In genomic region chr1:55606405-55606804, GRCm38 (mm10) we compare ENCODE assay signal across 27 mouse cellular contexts.
A peak's percentile ranks its signal among the peaks of the same experiment; 100 is the strongest.
DNase-seq lines count a peak whose midpoint lies in the region; ATAC-seq and TF ChIP-seq lines count a peak whose summit lies in the region.
"Had no signal": no experiment of that assay in that cellular context is flagged by ENCODE, and none has a peak within 500 bp of the region (broad histone marks: within the 10 kb centered on the region; RNA-seq: fewer than 3 reads in every experiment).

No protein-coding gene starts in this region.

- no peak for TF ChIP-seq CTCF in lung, embryonic 14.5 days (IDR thresholded peaks at IDR 0.05; ENCODE audit: low read depth)
- TF ChIP-seq CTCF in lung, adult 2 months (IDR thresholded peaks at IDR 0.05; ENCODE audit: insufficient read depth, low read length), result no peak
- TF ChIP-seq CTCF in brain, embryonic 14.5 days (IDR thresholded peaks at IDR 0.05; ENCODE audit: borderline replicate concordance, extremely low read depth, insufficient read depth, insufficient read length), result no peak

- DNase-seq in frontal cortex, adult 2 months (ENCODE audit: extremely low spot score in 1 of 2, low spot score in 1 of 2), result no peak
- peak; percentile 35 for DNase-seq in lung, embryonic 14.5 days
- DNase-seq in lung, adult 2 months, result no peak
- peak; percentile 29 for DNase-seq in brain, embryonic 14.5 days (ENCODE audit: low read depth)
- DNase-seq in urinary bladder, postnatal 36 days (ENCODE audit: low spot score in 2 of 2), result no peak
- DNase-seq: adrenal gland, postnatal 36 days; cerebellum, adult 11-12 months; cerebellum, postnatal 10 days; gastrocnemius, postnatal 14 days; heart, postnatal 10 days; kidney, adult 11 months; liver, postnatal 0 days; lung, postnatal 14 days; right cerebral cortex, adult 18-20 months; thymus, adult 18-20 months; thymus, postnatal 4 days had no signal

- no peak overlapping the region for H3K4me3 ChIP-seq in lung, embryonic 14.5 days (ENCODE audit: low read depth, low read length)
- no peak overlapping the region for H3K4me3 ChIP-seq in lung, adult 2 months (replicated peaks; ENCODE audit: extremely low read depth, low read depth, low read length)
- H3K4me3 ChIP-seq in midbrain, embryonic 16.5 days (ENCODE audit: low read depth, low read length), result no peak overlapping the region
- H3K4me3 ChIP-seq: embryonic facial prominence, embryonic 10.5 days; forebrain, embryonic 15.5 days; heart, embryonic 12.5 days; hindbrain, embryonic 12.5 days; limb, embryonic 12.5 days; neural tube, embryonic 12.5 days; stomach, embryonic 15.5 days had no signal

- H3K9ac ChIP-seq in lung, embryonic 14.5 days, result no peak overlapping the region
- H3K9ac ChIP-seq in midbrain, embryonic 16.5 days (ENCODE audit: low read depth, low read length), result no peak overlapping the region
- H3K9ac ChIP-seq: forebrain, embryonic 15.5 days; heart, embryonic 12.5 days; hindbrain, embryonic 12.5 days; limb, embryonic 12.5 days; liver, postnatal 0 days; neural tube, embryonic 12.5 days; stomach, embryonic 15.5 days had no signal

- WGBS in lung, embryonic 14.5 days, result 35% methylated on average over 8 of the region's 8 CpGs
- 71% methylated on average over 8 of the region's 8 CpGs for WGBS in lung, adult 2 months
- WGBS in midbrain, embryonic 16.5 days, result 61% methylated on average over 8 of the region's 8 CpGs

- no peaks in the 10 kb centered on the region for H3K36me3 ChIP-seq in lung, embryonic 14.5 days (ENCODE audit: insufficient read depth)
- H3K36me3 ChIP-seq in midbrain, embryonic 16.5 days (ENCODE audit: control insufficient read depth, insufficient read depth, low read length), result no peaks in the 10 kb centered on the region
- H3K36me3 ChIP-seq: embryonic facial prominence, embryonic 10.5 days; forebrain, embryonic 15.5 days; heart, embryonic 12.5 days; hindbrain, embryonic 12.5 days; limb, embryonic 12.5 days; neural tube, embryonic 12.5 days; stomach, embryonic 15.5 days had no signal

- no peak overlapping the region for H3K4me2 ChIP-seq in lung, embryonic 14.5 days
- no peak overlapping the region for H3K4me2 ChIP-seq in midbrain, embryonic 16.5 days (ENCODE audit: low read length)
- H3K4me2 ChIP-seq: forebrain, embryonic 15.5 days; heart, embryonic 12.5 days; hindbrain, embryonic 12.5 days; limb, embryonic 12.5 days; liver, embryonic 11.5 days; neural tube, embryonic 12.5 days; stomach, embryonic 15.5 days had no signal

- ATAC-seq in frontal cortex, adult (ENCODE audit: low TSS enrichment), result peak; percentile 90
- ATAC-seq in lung, embryonic 14.5 days (ENCODE audit: insufficient read depth), result no peak; the same call in 1 of the 2 replicates
- peak; percentile 56 for ATAC-seq in midbrain, embryonic 16.5 days
- ATAC-seq: CD4-positive, CD25-positive, alpha-beta regulatory T cell, adult 4 months; forebrain, embryonic 15.5 days; liver, postnatal 0 days had no signal

- no peak for TF ChIP-seq POLR2A in lung, adult 2 months (IDR thresholded peaks at IDR 0.05; ENCODE audit: borderline replicate concordance, extremely low read depth, low read depth, low read length)
- TF ChIP-seq POLR2A in brain, embryonic 14.5 days (IDR thresholded peaks at IDR 0.05; ENCODE audit: borderline replicate concordance, extremely low read depth, insufficient read depth, insufficient read length, poor library complexity, severe bottlenecking), result no peak

- H3K27me3 ChIP-seq in lung, embryonic 14.5 days (ENCODE audit: insufficient read depth, low read length), result no peaks in the 10 kb centered on the region
- no peaks in the 10 kb centered on the region; the same call in 1 of the 2 replicates for H3K27me3 ChIP-seq in midbrain, embryonic 16.5 days (ENCODE audit: control insufficient read depth, insufficient read depth, low read depth, low read length)
- H3K27me3 ChIP-seq: forebrain, embryonic 15.5 days; heart, embryonic 12.5 days; hindbrain, embryonic 12.5 days; limb, embryonic 12.5 days; neural tube, embryonic 12.5 days; stomach, embryonic 15.5 days had no signal

- H3K4me1 ChIP-seq in lung, embryonic 14.5 days (ENCODE audit: insufficient read depth), result no peaks in the 10 kb centered on the region
- H3K4me1 ChIP-seq in lung, adult 2 months (ENCODE audit: control insufficient read depth, insufficient read depth, low read length), result no peaks in the 10 kb centered on the region
- H3K4me1 ChIP-seq in midbrain, embryonic 16.5 days (ENCODE audit: control insufficient read depth, insufficient read depth, low read length), result peaks cover 2% of the 10 kb centered on the region; the same call in 1 of the 2 replicates
- H3K4me1 ChIP-seq: embryonic facial prominence, embryonic 10.5 days; forebrain, embryonic 15.5 days; hindbrain, embryonic 12.5 days; limb, embryonic 12.5 days had no signal

- H3K27ac ChIP-seq in lung, embryonic 14.5 days (ENCODE audit: low read depth), result peak overlapping the region; percentile 42; the same call in 1 of the 2 replicates
- no peak overlapping the region for H3K27ac ChIP-seq in midbrain, embryonic 16.5 days (ENCODE audit: low read length)
- H3K27ac ChIP-seq: embryonic facial prominence, embryonic 10.5 days; forebrain, embryonic 15.5 days; hindbrain, embryonic 12.5 days; limb, embryonic 12.5 days; neural tube, embryonic 12.5 days; stomach, embryonic 15.5 days had no signal

- H3K9me3 ChIP-seq in lung, embryonic 14.5 days (ENCODE audit: low read depth, low read length), result no peaks in the 10 kb centered on the region
- H3K9me3 ChIP-seq in midbrain, embryonic 16.5 days (replicated peaks; ENCODE audit: control insufficient read depth, low read length, poor library complexity, severe bottlenecking), result no peaks in the 10 kb centered on the region
- H3K9me3 ChIP-seq: embryonic facial prominence, embryonic 10.5 days; forebrain, embryonic 15.5 days; heart, embryonic 12.5 days; hindbrain, embryonic 12.5 days; limb, embryonic 12.5 days; neural tube, embryonic 12.5 days; stomach, embryonic 15.5 days had no signal

Comparison
In these comparisons a context has a peak if more than half of its experiments do, and no peak if none do; other contexts are left out.
1. DNase-seq: peak in lung, embryonic 14.5 days (single experiment) and brain, embryonic 14.5 days (single experiment); none in frontal cortex, adult 2 months (0 of 2), lung, adult 2 months (single experiment) and urinary bladder, postnatal 36 days (0 of 2).